Mouse (Mus musculus) CH12.LX (cell line): ENCODE measurements around the gene Cldn19. TPM values are rescaled to one million over a fixed set of nuclear protein-coding genes. Genes with fewer than 3 reads are reported as not detected.

Source experiments
- DNase-seq: peaks from one replicate; pipeline ENCODE4 v3.0.0-alpha.2; 2013; ENCODE audit errors: extremely low read depth
- H3K27ac ChIP-seq: 2 replicates; pipeline ENCODE4 v1.5.1; 2012; ENCODE audit warnings: low read depth, mild to moderate bottlenecking, control low read depth, moderate library complexity; ENCODE audit not compliant: insufficient read depth
- H3K27me3 ChIP-seq: replicated peaks from 2 replicates; pipeline ENCODE3; 2012; ENCODE audit warnings: inconsistent platforms
- H3K36me3 ChIP-seq, 2 experiments: replicated peaks in 1 of 2; 2 replicates each; pipeline versions ENCODE3 to v1.6.1; 2012; ENCODE audit warnings: inconsistent platforms in 1 of 2, low read length in 1 of 2, mild to moderate bottlenecking in 1 of 2, mixed read lengths in 1 of 2, moderate library complexity in 1 of 2; ENCODE audit not compliant: control insufficient read depth in 1 of 2, insufficient read depth in 1 of 2
- H3K4me1 ChIP-seq, 2 experiments: 2 replicates each; pipeline ENCODE4 v1.6.1; 2012; ENCODE audit warnings: inconsistent platforms in 1 of 2, moderate library complexity in 1 of 2; ENCODE audit not compliant: insufficient read depth in 2 of 2, control insufficient read depth in 1 of 2
- H3K4me2 ChIP-seq: 2 replicates; pipeline ENCODE4 v1.6.1; 2012; ENCODE audit warnings: low read depth, mild to moderate bottlenecking, control low read depth; ENCODE audit not compliant: poor library complexity, insufficient read depth, severe bottlenecking
- H3K4me3 ChIP-seq, 3 experiments: fragments of 150-350 bp in 1 of 3; sonication (generic) in 1 of 3; replicated peaks in 1 of 3; 2 replicates each; pipeline versions ENCODE3 to v1.5.1; 2011 to 2012; ENCODE audit warnings: low read depth in 2 of 3, low read length in 2 of 3, mild to moderate bottlenecking in 2 of 3, moderate library complexity in 2 of 3, control low read depth in 1 of 3, improper control_type of control experiment in 1 of 3, inconsistent platforms in 1 of 3, mixed read lengths in 1 of 3; ENCODE audit not compliant: poor library complexity in 1 of 3
- H3K79me2 ChIP-seq: replicated peaks from 2 replicates; pipeline ENCODE4 v1.6.1; 2012; ENCODE audit warnings: mild to moderate bottlenecking, moderate library complexity; ENCODE audit not compliant: control insufficient read depth, poor library complexity, insufficient read depth, severe bottlenecking; ENCODE audit errors: extremely low read depth
- H3K9ac ChIP-seq: 2 replicates; pipeline ENCODE4 v1.6.1; 2012; ENCODE audit warnings: low read depth, mild to moderate bottlenecking, control low read depth, moderate library complexity; ENCODE audit not compliant: insufficient read depth
- H3K9me3 ChIP-seq: replicated peaks from 2 replicates; pipeline ENCODE3; 2012; ENCODE audit warnings: low read length, inconsistent platforms, mixed read lengths
- CHD1 ChIP-seq: IDR thresholded peaks from 2 replicates; pipeline ENCODE4 v1.6.1; 2012; ENCODE audit warnings: low read depth, low read length, improper control_type of control experiment, inconsistent platforms
- EP300 ChIP-seq: IDR thresholded peaks from 2 replicates; pipeline ENCODE4 v1.6.1; 2011; ENCODE audit warnings: low read length, improper control_type of control experiment
- HCFC1 ChIP-seq: IDR thresholded peaks from 2 replicates; pipeline ENCODE4 v1.6.1; 2012; ENCODE audit warnings: low read depth, mild to moderate bottlenecking, inconsistent platforms, low read length, improper control_type of control experiment
- MEF2A ChIP-seq: IDR thresholded peaks from 2 replicates; pipeline ENCODE4 v1.6.1; 2014; ENCODE audit warnings: low read depth, mild to moderate bottlenecking, inconsistent platforms, low read length, improper control_type of control experiment, borderline replicate concordance
- MXI1 ChIP-seq: IDR thresholded peaks from 2 replicates; pipeline ENCODE4 v1.6.1; 2011; ENCODE audit warnings: mild to moderate bottlenecking, low read depth, low read length, improper control_type of control experiment
- POLR2AphosphoS2 ChIP-seq: IDR thresholded peaks from 2 replicates; pipeline ENCODE4 v1.6.1; 2011; ENCODE audit warnings: low read depth, low read length, improper control_type of control experiment
- RAD21 ChIP-seq: IDR thresholded peaks from 2 replicates; pipeline ENCODE4 v1.6.1; 2011; ENCODE audit warnings: low read depth, mild to moderate bottlenecking, low read length, improper control_type of control experiment, moderate library complexity
- TCF12 ChIP-seq: IDR thresholded peaks from 2 replicates; pipeline ENCODE4 v1.6.1; 2014; ENCODE audit warnings: low read depth, mild to moderate bottlenecking, inconsistent platforms, low read length, improper control_type of control experiment
- UBTF ChIP-seq: IDR thresholded peaks from 2 replicates; pipeline ENCODE4 v1.6.1; 2012; ENCODE audit warnings: low read depth, mild to moderate bottlenecking, inconsistent platforms, low read length, improper control_type of control experiment, moderate library complexity
- ZNF384 ChIP-seq: IDR thresholded peaks from 2 replicates; pipeline ENCODE4 v1.6.1; 2012; ENCODE audit warnings: low read depth, low read length, improper control_type of control experiment, inconsistent platforms
- dilution Hi-C: fragments of 300-500 bp; cut with MboI; formaldehyde crosslinking; loops from 2 replicates; pipeline ENCODE4 v1.14.3; 2020; ENCODE audit warnings: low sequenced_read_pairs; ENCODE audit not compliant: extremely low pct_unique_long_range_greater_than_20kb, extremely low pct_ligation_motif_present
- in situ Hi-C: fragments of 300-500 bp; cut with MboI; formaldehyde crosslinking; loops from 3 replicates; pipeline ENCODE4 v1.14.3; 2019; ENCODE audit warnings: low sequenced_read_pairs, low pct_ligation_motif_present, low pct_unique_long_range_greater_than_20kb, mixed read lengths
- polyA plus RNA-seq: library from polyadenylated mRNA; unstranded; fragments of >175 nt; gene quantifications from 2 replicates; pipeline ENCODE4 v1.2.1, GENCODE M21; 2012; ENCODE audit warnings: low read depth; ENCODE audit not compliant: insufficient read length
- total RNA-seq, 2 experiments: library from RNA; depleted of rRNA; stranded (reverse); fragments of 300-350 nt in 1 of 2; fragments of >200 nt in 1 of 2; gene quantifications; 2 replicates each; pipeline ENCODE4 v1.2.3; 2012 to 2014

Gene Cldn19
- total and polyA plus RNA-seq, 3 experiments, result 0.09 TPM; not detected in 2

GRCm38 (mm10) chr4:119248407-119248965 is 6.7 kb upstream of the Cldn19 start:
- peaks cover 8 to 51% of the 10 kb centered on the region in 2 experiments for H3K36me3 ChIP-seq
- H3K27ac ChIP-seq, result no peak overlapping the region
- no peaks in the 10 kb centered on the region for H3K4me1 ChIP-seq
- no peak for DNase-seq
- H3K27me3 ChIP-seq, result no peaks in the 10 kb centered on the region
- TF ChIP-seq MEF2A, result no peak
- H3K4me2 ChIP-seq, result no peak overlapping the region
- H3K4me3 ChIP-seq, result no peak overlapping the region
- H3K9ac ChIP-seq, result no peak overlapping the region
- H3K79me2 ChIP-seq, result no peaks in the 10 kb centered on the region
- dilution Hi-C loops (no loop called here), in situ Hi-C loops (loop anchor here (10.0 kb wide), 1 partner anchor 286 kb away; the partner anchor contains the start of genes Foxj3 and Frg2f1)
- no peaks in the 10 kb centered on the region for H3K9me3 ChIP-seq

GRCm38 (mm10) chr4:119252025-119252808 is 3.0 kb upstream of the Cldn19 start:
- Histone ChIP-seq H3K9ac (no peak overlapping the region), H3K4me3 (no peak overlapping the region), H3K27ac (no peak overlapping the region), H3K4me1 (peaks cover 0 to 3% of the 10 kb centered on the region in 2 experiments; a peak in 1 of 4 replicates), H3K36me3 (peaks cover 0 to 15% of the 10 kb centered on the region in 2 experiments), H3K79me2 (no peaks in the 10 kb centered on the region), H3K9me3 (no peaks in the 10 kb centered on the region)
- no peak for DNase-seq
- in situ Hi-C loops, result loop anchor here (25.0 kb wide), 1 partner anchor 410 kb away; the partner anchor contains the start of gene Guca2b
- TF ChIP-seq TCF12, result no peak
- no peak for TF ChIP-seq HCFC1
- no peak for TF ChIP-seq POLR2AphosphoS2
- TF ChIP-seq ZNF384, result no peak
- TF ChIP-seq UBTF, result no peak
- no peak for TF ChIP-seq EP300
- no peak for TF ChIP-seq RAD21
- no peak for TF ChIP-seq MXI1
- no peak for TF ChIP-seq CHD1
- TF ChIP-seq, all 38 proteins: peak for 0
- Histone ChIP-seq H3K4me2 (no peak overlapping the region), H3K27me3 (peaks cover 2% of the 10 kb centered on the region)
- dilution Hi-C loops, result no loop called here
